Mouse (Mus musculus) cerebellum, adult 2 months (tissue): ENCODE measurements around the gene Zcchc9.
"Not testable (repeated sequence)": the region's sequence is repeated elsewhere in the genome, so short reads cannot be mapped to it uniquely, and the experiment has no call there.

Experiments used
- CTCF ChIP-seq: fragments of 200-500 bp; IDR thresholded peaks from 2 replicates; pipeline ENCODE4 v1.5.1; 2011; ENCODE audit warnings: low read depth, mild to moderate bottlenecking, control low read depth, low read length, moderate library complexity, borderline replicate concordance; ENCODE audit not compliant: insufficient read depth
- POLR2A ChIP-seq: fragments of 200-500 bp; IDR thresholded peaks from 2 replicates; pipeline ENCODE4 v1.6.1; 2011; ENCODE audit warnings: low read length, control low read depth, borderline replicate concordance; ENCODE audit not compliant: insufficient read depth

- TF ChIP-seq CTCF, POLR2A: not testable (repeated sequence)
Measured at GRCm38 (mm10) chr13:91763654-91764053, 43.9 kb downstream of the Zcchc9 start.
